Mouse (Mus musculus): Measurements from ENCODE around the gene Slc43a2. TPM values are rescaled to one million over a fixed set of nuclear protein-coding genes. Genes with fewer than 3 reads are reported as not detected.
"Not testable (repeated sequence)": the region's sequence is repeated elsewhere in the genome, so short reads cannot be mapped to it uniquely, and the experiment has no call there.

The Slc43a2 gene
- polyA plus RNA-seq, 1 experiment from 2014 or later: 4.3 TPM

DNA sequence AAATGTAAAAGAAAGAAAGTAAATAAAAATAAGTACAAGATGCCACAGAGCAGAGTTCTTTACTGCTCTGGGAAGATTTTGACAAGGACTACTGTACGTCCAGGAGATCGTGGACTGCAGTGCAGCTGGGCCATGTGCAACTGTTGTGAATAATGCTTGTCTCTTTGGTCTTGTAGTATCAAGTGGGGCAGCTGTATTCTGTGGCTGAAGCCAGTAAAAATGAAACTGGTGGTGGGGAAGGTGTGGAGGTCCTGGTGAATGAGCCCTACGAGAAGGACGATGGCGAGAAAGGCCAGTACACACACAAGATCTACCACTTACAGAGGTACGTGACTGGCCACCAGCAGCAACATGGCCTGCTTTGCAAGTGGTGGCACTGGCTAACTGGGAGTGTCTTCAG is 66.5 kb downstream of the Slc43a2 start:
- peaks cover 42% of the 10 kb centered on the region for H3K36me3 ChIP-seq (ENCODE audit: control insufficient read depth, insufficient read depth)

DNA sequence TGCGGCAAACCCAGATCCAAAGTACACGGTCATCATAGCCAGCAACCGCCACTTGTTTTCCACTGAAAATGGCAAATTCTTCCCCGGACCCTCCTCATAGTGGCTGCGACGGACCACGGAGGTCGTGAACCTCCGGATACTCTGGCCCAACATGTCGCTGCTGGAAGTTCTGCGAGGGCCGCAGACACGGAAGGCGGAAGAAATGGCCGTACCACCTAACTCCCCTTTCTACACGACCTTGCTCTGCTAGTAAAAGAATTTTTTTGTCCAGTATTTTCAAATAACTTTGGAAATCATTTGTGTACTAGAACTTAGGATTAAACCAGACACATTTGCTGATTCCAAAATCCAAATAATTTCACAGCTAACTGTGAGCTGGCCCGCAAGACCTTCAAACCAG is 68.3 kb downstream of the Slc43a2 start:
- not testable (repeated sequence) for ATAC-seq (replicated peaks; ENCODE audit: extremely low read depth, insufficient read depth, low FRiP score); H3K4me3 ChIP-seq (ENCODE audit: low read length); H3K9ac ChIP-seq (ENCODE audit: low read length); H3K27ac ChIP-seq (ENCODE audit: low read length); H3K27me3 ChIP-seq (ENCODE audit: control insufficient read depth, insufficient read depth, low read length); H3K9me3 ChIP-seq (replicated peaks; ENCODE audit: control insufficient read depth, low read length); H3K4me2 ChIP-seq (ENCODE audit: low read depth, low read length)
- Histone ChIP-seq H3K36me3 (ENCODE audit: control insufficient read depth, insufficient read depth) (peaks cover 36% of the 10 kb centered on the region), H3K4me1 (ENCODE audit: control insufficient read depth, insufficient read depth, low read length) (peaks cover 15% of the 10 kb centered on the region)
- WGBS: 93% methylated on average over 16 of the region's 17 CpGs

More for the DNA sequence above, 66.5 kb downstream of the Slc43a2 start:
- Histone ChIP-seq H3K9me3 (replicated peaks; ENCODE audit: control insufficient read depth, low read length) (no peaks in the 10 kb centered on the region), H3K27ac (ENCODE audit: low read length) (0 out of 2 replicates have a peak overlapping the region, but pooled peaks have one; percentile 5), H3K4me1 (ENCODE audit: control insufficient read depth, insufficient read depth, low read length) (peaks cover 15% of the 10 kb centered on the region), H3K4me3 (ENCODE audit: low read length) (no peak overlapping the region), H3K4me2 (ENCODE audit: low read depth, low read length) (no peak overlapping the region), H3K27me3 (ENCODE audit: control insufficient read depth, insufficient read depth, low read length) (no peaks in the 10 kb centered on the region), H3K9ac (ENCODE audit: low read length) (no peak overlapping the region)
- WGBS: 92% methylated on average over 6 of the region's 6 CpGs
- ATAC-seq (replicated peaks; ENCODE audit: extremely low read depth, insufficient read depth, low FRiP score): no peak

DNA sequence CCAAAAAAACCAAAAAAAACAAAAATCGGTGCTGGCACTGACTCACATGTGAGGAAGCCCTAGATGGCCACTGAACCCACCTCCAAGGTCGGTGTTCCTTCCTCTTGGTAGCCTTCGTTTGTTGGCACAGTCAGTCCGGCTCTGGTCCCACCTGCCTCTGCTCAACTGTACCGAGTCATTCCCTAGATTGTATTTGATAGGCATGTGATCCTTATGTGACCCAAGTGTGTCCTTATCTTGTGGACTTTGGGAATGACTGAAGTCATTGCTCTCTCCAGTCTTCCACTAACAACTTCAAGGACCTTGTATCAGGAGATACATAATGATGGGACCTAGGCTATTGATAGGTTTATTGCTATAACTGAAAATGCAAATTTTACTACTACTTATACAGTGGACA is 73.3 kb downstream of the Slc43a2 start:
- Histone ChIP-seq H3K4me1 (ENCODE audit: control insufficient read depth, insufficient read depth, low read length) (no peaks in the 10 kb centered on the region), H3K36me3 (ENCODE audit: control insufficient read depth, insufficient read depth) (peaks cover 40% of the 10 kb centered on the region), H3K9ac (ENCODE audit: low read length) (no peak overlapping the region), H3K27me3 (ENCODE audit: control insufficient read depth, insufficient read depth, low read length) (no peaks in the 10 kb centered on the region), H3K27ac (ENCODE audit: low read length) (no peak overlapping the region), H3K4me3 (ENCODE audit: low read length) (no peak overlapping the region), H3K9me3 (replicated peaks; ENCODE audit: control insufficient read depth, low read length) (no peaks in the 10 kb centered on the region), H3K4me2 (ENCODE audit: low read depth, low read length) (no peak overlapping the region)
- ATAC-seq (replicated peaks; ENCODE audit: extremely low read depth, insufficient read depth, low FRiP score): no peak
- 71% methylated on average over 5 of the region's 5 CpGs for WGBS

DNA sequence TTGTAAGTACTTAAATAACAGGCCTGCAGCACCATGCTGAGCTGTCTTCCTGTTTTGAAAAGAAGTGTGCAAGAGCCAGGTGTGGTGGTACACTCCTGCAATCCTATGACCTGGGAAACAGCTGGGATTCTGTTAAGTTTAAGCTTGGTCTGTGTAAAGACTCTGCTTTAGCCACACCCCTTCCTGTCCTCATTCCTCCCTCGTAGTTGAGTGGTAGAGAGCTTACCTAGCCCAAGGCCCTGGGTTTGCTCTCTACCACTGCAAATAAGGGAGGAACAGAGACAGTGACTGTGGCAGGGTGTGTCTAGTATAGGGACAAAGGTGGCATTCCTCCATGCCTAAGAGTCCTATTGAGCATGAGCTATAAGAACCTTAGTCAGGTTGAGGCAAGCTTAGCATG is 73.8 kb downstream of the Slc43a2 start:
- Histone ChIP-seq H3K4me1 (ENCODE audit: control insufficient read depth, insufficient read depth, low read length) (no peaks in the 10 kb centered on the region), H3K36me3 (ENCODE audit: control insufficient read depth, insufficient read depth) (peaks cover 41% of the 10 kb centered on the region), H3K27me3 (ENCODE audit: control insufficient read depth, insufficient read depth, low read length) (no peaks in the 10 kb centered on the region), H3K9ac (ENCODE audit: low read length) (no peak overlapping the region), H3K27ac (ENCODE audit: low read length) (no peak overlapping the region), H3K9me3 (replicated peaks; ENCODE audit: control insufficient read depth, low read length) (no peaks in the 10 kb centered on the region), H3K4me3 (ENCODE audit: low read length) (no peak overlapping the region), H3K4me2 (ENCODE audit: low read depth, low read length) (no peak overlapping the region)
- 27% methylated on average over 1 of the region's 1 CpGs for WGBS
- ATAC-seq (replicated peaks; ENCODE audit: extremely low read depth, insufficient read depth, low FRiP score): no peak

DNA sequence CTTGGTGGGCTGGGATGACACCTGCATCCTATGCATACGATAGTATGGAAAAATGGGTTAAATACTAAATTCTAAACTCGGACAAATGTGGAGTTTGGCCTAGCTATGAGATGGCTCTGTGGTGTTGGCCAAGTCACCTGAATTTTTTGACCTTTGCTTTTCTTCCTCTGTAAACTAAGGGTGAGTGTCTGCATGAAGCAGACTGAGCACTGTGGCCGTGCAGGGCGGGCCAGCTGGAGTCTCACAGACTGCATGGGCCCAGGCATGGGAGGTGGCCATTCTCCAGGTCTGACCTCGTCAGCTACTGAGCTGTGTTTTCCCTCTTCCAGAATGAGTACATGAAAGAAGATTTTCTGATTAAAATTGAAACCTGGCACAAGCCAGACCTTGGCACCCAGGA is 77.3 kb downstream of the Slc43a2 start:
- H3K4me2 ChIP-seq (ENCODE audit: low read depth, low read length): no peak overlapping the region
- no peaks in the 10 kb centered on the region for H3K27me3 ChIP-seq (ENCODE audit: control insufficient read depth, insufficient read depth, low read length)
- 90% methylated on average over 5 of the region's 5 CpGs for WGBS
- no peak overlapping the region for H3K27ac ChIP-seq (ENCODE audit: low read length)
- no peak overlapping the region for H3K4me3 ChIP-seq (ENCODE audit: low read length)
- H3K4me1 ChIP-seq (ENCODE audit: control insufficient read depth, insufficient read depth, low read length): no peaks in the 10 kb centered on the region
- no peak overlapping the region for H3K9ac ChIP-seq (ENCODE audit: low read length)
- no peaks in the 10 kb centered on the region for H3K9me3 ChIP-seq (replicated peaks; ENCODE audit: control insufficient read depth, low read length)
- peaks cover 34% of the 10 kb centered on the region for H3K36me3 ChIP-seq (ENCODE audit: control insufficient read depth, insufficient read depth)
- no peak for ATAC-seq (replicated peaks; ENCODE audit: extremely low read depth, insufficient read depth, low FRiP score)

DNA sequence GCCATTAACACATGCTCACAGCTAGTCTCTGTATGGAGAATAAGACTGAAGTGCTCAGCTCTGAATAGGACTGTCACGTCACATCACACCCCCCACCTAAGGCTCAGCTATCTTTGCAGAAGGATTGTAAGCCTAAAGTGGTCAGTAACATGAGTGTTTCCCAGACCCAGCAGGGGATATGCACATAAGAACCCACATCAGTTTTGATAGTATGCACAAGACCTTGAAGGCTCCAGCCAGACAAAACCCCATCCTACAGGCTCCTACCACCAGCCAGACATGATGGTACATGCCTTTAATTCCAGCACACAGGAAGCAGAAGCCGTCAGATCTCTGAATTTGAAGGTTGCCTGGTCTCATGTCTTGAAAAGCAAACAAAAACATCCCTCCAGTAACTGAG is 78.5 kb downstream of the Slc43a2 start:
- H3K9ac ChIP-seq (ENCODE audit: low read length): no peak overlapping the region

DNA sequence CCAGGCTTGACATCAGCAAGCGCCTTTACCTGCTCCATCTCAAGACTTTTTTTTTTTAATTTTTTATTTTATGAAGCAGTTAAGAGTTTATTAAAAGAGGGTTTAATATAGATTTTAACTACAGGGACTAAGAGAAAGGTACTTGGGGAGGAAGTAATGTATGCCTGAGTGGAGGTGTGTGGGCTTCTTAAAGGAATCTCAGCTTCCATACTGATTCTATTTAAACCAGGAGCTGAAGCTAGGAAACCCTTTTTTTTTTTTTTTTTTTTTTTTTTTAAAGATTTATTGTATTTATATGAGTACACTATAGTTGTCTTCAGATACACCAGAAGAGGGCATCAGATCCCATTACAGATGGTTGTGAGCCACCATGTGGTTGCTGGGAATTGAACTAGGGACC is 83.3 kb downstream of the Slc43a2 start:
- Histone ChIP-seq H3K4me3 (ENCODE audit: low read length) (no peak overlapping the region), H3K9me3 (replicated peaks; ENCODE audit: control insufficient read depth, low read length) (no peaks in the 10 kb centered on the region), H3K36me3 (ENCODE audit: control insufficient read depth, insufficient read depth) (peaks cover 46% of the 10 kb centered on the region), H3K4me2 (ENCODE audit: low read depth, low read length) (no peak overlapping the region), H3K4me1 (ENCODE audit: control insufficient read depth, insufficient read depth, low read length) (peaks cover 2% of the 10 kb centered on the region), H3K9ac (ENCODE audit: low read length) (no peak overlapping the region), H3K27ac (ENCODE audit: low read length) (no peak overlapping the region), H3K27me3 (ENCODE audit: control insufficient read depth, insufficient read depth, low read length) (no peaks in the 10 kb centered on the region)
- WGBS: 100% methylated on average over 1 of the region's 1 CpGs
- ATAC-seq (replicated peaks; ENCODE audit: extremely low read depth, insufficient read depth, low FRiP score): no peak

More for the DNA sequence above, 78.5 kb downstream of the Slc43a2 start:
- H3K4me2 ChIP-seq (ENCODE audit: low read depth, low read length): no peak overlapping the region
- H3K36me3 ChIP-seq (ENCODE audit: control insufficient read depth, insufficient read depth): peaks cover 38% of the 10 kb centered on the region
- H3K9me3 ChIP-seq (replicated peaks; ENCODE audit: control insufficient read depth, low read length): no peaks in the 10 kb centered on the region
- WGBS: 71% methylated on average over 2 of the region's 2 CpGs
- no peak overlapping the region for H3K4me3 ChIP-seq (ENCODE audit: low read length)
- no peak for ATAC-seq (replicated peaks; ENCODE audit: extremely low read depth, insufficient read depth, low FRiP score)
- no peaks in the 10 kb centered on the region for H3K4me1 ChIP-seq (ENCODE audit: control insufficient read depth, insufficient read depth, low read length)
- H3K27ac ChIP-seq (ENCODE audit: low read length): no peak overlapping the region
- H3K27me3 ChIP-seq (ENCODE audit: control insufficient read depth, insufficient read depth, low read length): no peaks in the 10 kb centered on the region

DNA sequence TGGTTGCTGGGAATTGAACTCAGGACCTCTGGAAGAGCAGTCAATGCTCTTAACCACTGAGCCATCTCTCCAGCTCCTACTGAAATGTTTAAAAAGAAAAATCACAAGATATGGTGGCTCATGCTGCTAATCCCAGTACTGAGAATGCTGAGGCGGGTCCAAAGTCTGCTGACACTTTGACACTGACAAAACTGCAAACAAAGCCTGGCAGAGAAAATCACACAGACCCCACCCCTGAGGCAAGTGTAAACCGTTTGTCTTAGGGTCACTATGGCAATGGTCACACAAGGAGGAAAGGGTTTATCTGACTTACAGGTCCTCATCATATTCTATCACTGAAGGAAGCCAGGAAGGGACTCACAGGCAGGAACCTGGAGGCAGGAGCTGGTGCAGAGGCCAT is 84.1 kb downstream of the Slc43a2 start:
- Histone ChIP-seq H3K36me3 (ENCODE audit: control insufficient read depth, insufficient read depth) (peaks cover 40% of the 10 kb centered on the region), H3K27ac (ENCODE audit: low read length) (no peak overlapping the region), H3K27me3 (ENCODE audit: control insufficient read depth, insufficient read depth, low read length) (no peaks in the 10 kb centered on the region), H3K9ac (ENCODE audit: low read length) (no peak overlapping the region), H3K4me1 (ENCODE audit: control insufficient read depth, insufficient read depth, low read length) (peaks cover 8% of the 10 kb centered on the region), H3K4me3 (ENCODE audit: low read length) (no peak overlapping the region), H3K9me3 (replicated peaks; ENCODE audit: control insufficient read depth, low read length) (no peaks in the 10 kb centered on the region), H3K4me2 (ENCODE audit: low read depth, low read length) (no peak overlapping the region)
- WGBS: 89% methylated on average over 2 of the region's 2 CpGs
- no peak for ATAC-seq (replicated peaks; ENCODE audit: extremely low read depth, insufficient read depth, low FRiP score)

DNA sequence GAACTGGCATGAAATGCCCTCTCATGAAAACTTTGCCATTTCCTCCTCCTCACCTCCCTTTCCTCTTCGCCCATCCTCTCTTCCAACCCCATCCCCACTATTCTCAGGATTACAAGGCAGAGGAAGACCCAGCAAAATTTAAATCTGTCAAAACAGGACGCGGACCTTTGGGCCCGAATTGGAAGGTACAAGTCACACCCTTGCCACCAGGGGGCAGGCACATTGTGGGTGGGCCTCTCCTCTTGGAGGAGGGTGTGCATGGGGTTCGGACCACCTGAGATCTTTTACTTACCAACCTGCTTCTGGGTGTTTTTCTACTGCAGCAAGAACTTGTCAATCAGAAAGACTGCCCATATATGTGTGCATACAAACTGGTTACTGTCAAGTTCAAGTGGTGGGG is 87.6 kb downstream of the Slc43a2 start:
- Histone ChIP-seq H3K36me3 (ENCODE audit: control insufficient read depth, insufficient read depth) (peaks cover 27% of the 10 kb centered on the region), H3K27me3 (ENCODE audit: control insufficient read depth, insufficient read depth, low read length) (no peaks in the 10 kb centered on the region), H3K4me2 (ENCODE audit: low read depth, low read length) (no peak overlapping the region), H3K4me3 (ENCODE audit: low read length) (no peak overlapping the region), H3K27ac (ENCODE audit: low read length) (peak overlapping the region; percentile 89), H3K4me1 (ENCODE audit: control insufficient read depth, insufficient read depth, low read length) (peaks cover 39% of the 10 kb centered on the region), H3K9ac (ENCODE audit: low read length) (no peak overlapping the region), H3K9me3 (replicated peaks; ENCODE audit: control insufficient read depth, low read length) (no peaks in the 10 kb centered on the region)
- ATAC-seq (replicated peaks; ENCODE audit: extremely low read depth, insufficient read depth, low FRiP score): no peak
- 83% methylated on average over 5 of the region's 5 CpGs for WGBS
